Mouse (Mus musculus): ENCODE data around the gene Kdm5c. TPM values are rescaled to one million over a fixed set of nuclear protein-coding genes. Genes with fewer than 3 reads are reported as not detected.

Kdm5c gene
- total and polyA plus RNA-seq, 2 experiments = 22.1 to 65.5 TPM

GRCm38 (mm10) chrX:152307371-152307770, 74.6 kb downstream of the Kdm5c start:
- no peak overlapping the region for H3K4me3 ChIP-seq (ENCODE audit: insufficient read depth, low read depth, low read length)
- H3K9ac ChIP-seq (ENCODE audit: low read depth, low read length) = no peak overlapping the region
- no peak for TF ChIP-seq CTCF (IDR thresholded peaks at IDR 0.05; ENCODE audit: low read depth, low read length)
- TF ChIP-seq POLR2A (IDR thresholded peaks at IDR 0.05; ENCODE audit: extremely low read depth, insufficient read depth, low read length) = no peak
- no peaks in the 10 kb centered on the region for H3K79me2 ChIP-seq (ENCODE audit: control insufficient read depth, insufficient read depth, low read length)
- no peaks in the 10 kb centered on the region for H3K36me3 ChIP-seq (ENCODE audit: control insufficient read depth, insufficient read depth, low read length)
- no peaks in the 10 kb centered on the region for H3K27me3 ChIP-seq (ENCODE audit: control insufficient read depth, insufficient read depth, low read length)
- no peak overlapping the region for H3K27ac ChIP-seq (replicated peaks; ENCODE audit: insufficient read depth, low read depth, low read length)
- H3K4me1 ChIP-seq (ENCODE audit: control insufficient read depth, insufficient read depth, low read length) = no peaks in the 10 kb centered on the region
- DNase-seq (ENCODE audit: extremely low read depth, low read depth, low spot score) = no peak

DNA sequence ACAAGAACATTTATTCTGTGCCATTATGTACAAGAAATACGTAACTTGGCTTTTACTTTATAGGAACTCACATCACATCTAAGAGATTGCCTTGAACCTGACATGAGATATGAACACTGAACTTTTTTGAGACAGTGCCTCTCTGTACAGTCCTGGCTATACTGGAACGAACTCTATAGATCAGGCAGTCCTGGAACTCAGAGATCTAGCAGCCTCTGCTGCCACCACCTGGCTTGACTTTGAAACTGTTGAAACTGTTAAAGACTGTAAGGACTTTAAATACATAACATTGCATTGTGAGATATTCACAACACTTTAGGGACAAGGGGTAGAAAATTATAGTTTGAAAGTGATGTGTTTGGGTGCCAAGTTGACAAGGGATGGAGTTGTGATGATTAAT, 75.1 kb downstream of the Kdm5c start:
- no peak overlapping the region for H3K4me3 ChIP-seq (ENCODE audit: insufficient read depth, low read depth, low read length)
- H3K4me1 ChIP-seq (ENCODE audit: control insufficient read depth, insufficient read depth, low read length) = no peaks in the 10 kb centered on the region
- TF ChIP-seq CTCF (IDR thresholded peaks at IDR 0.05; ENCODE audit: low read depth, low read length) (peak; percentile 7; the same call in 1 of the 2 replicates), POLR2A (IDR thresholded peaks at IDR 0.05; ENCODE audit: extremely low read depth, insufficient read depth, low read length) (no peak)
- no peaks in the 10 kb centered on the region for H3K79me2 ChIP-seq (ENCODE audit: control insufficient read depth, insufficient read depth, low read length)
- H3K36me3 ChIP-seq (ENCODE audit: control insufficient read depth, insufficient read depth, low read length) = no peaks in the 10 kb centered on the region
- DNase-seq (ENCODE audit: extremely low read depth, low read depth, low spot score) = peak; percentile 7
- no peak overlapping the region for H3K9ac ChIP-seq (ENCODE audit: low read depth, low read length)
- no peaks in the 10 kb centered on the region for H3K27me3 ChIP-seq (ENCODE audit: control insufficient read depth, insufficient read depth, low read length)
- 60% methylated on average over 2 of the region's 2 CpGs for WGBS
- no peak overlapping the region for H3K27ac ChIP-seq (replicated peaks; ENCODE audit: insufficient read depth, low read depth, low read length)

- no peak overlapping the region for H3K9ac ChIP-seq (ENCODE audit: low read depth, low read length)
- no peaks in the 10 kb centered on the region for H3K36me3 ChIP-seq (ENCODE audit: control insufficient read depth, insufficient read depth, low read length)
- no peak for DNase-seq (ENCODE audit: extremely low read depth, low read depth, low spot score)
- no peak for TF ChIP-seq POLR2A (IDR thresholded peaks at IDR 0.05; ENCODE audit: extremely low read depth, insufficient read depth, low read length)
- no peak for TF ChIP-seq CTCF (IDR thresholded peaks at IDR 0.05; ENCODE audit: low read depth, low read length)
- no peak overlapping the region for H3K4me3 ChIP-seq (ENCODE audit: insufficient read depth, low read depth, low read length)
- no peaks in the 10 kb centered on the region for H3K79me2 ChIP-seq (ENCODE audit: control insufficient read depth, insufficient read depth, low read length)
- no peaks in the 10 kb centered on the region for H3K4me1 ChIP-seq (ENCODE audit: control insufficient read depth, insufficient read depth, low read length)
- H3K27me3 ChIP-seq (ENCODE audit: control insufficient read depth, insufficient read depth, low read length) = no peaks in the 10 kb centered on the region
- no peak overlapping the region for H3K27ac ChIP-seq (replicated peaks; ENCODE audit: insufficient read depth, low read depth, low read length)
- 90% methylated on average over 4 of the region's 4 CpGs for WGBS
Observed at GRCm38 (mm10) chrX:152320535-152320934, 87.7 kb downstream of the Kdm5c start.

DNA sequence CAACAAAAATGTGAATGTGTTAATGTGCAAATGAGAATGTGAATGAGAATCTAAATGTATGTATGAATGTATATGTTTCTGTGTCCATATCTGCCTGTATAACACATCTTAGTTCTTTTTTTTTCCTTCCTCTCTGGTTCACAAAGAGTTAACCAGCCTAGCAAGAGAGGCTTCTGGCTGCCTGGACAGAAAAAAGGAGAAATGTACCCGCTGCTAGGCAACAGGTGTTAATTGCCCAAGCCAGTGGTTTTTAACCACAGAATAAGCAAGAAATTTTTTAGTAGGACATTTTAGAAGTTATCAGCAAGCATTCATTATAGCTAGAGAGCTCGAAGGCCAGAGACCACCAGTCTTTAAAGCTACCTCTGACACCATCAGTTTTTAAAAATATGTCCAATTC, 90.0 kb downstream of the Kdm5c start:
- no peak overlapping the region for H3K27ac ChIP-seq (replicated peaks; ENCODE audit: insufficient read depth, low read depth, low read length)
- no peak overlapping the region for H3K9ac ChIP-seq (ENCODE audit: low read depth, low read length)
- TF ChIP-seq CTCF (IDR thresholded peaks at IDR 0.05; ENCODE audit: low read depth, low read length) = no peak
- TF ChIP-seq POLR2A (IDR thresholded peaks at IDR 0.05; ENCODE audit: extremely low read depth, insufficient read depth, low read length) = no peak
- no peak for DNase-seq (ENCODE audit: extremely low read depth, low read depth, low spot score)
- H3K79me2 ChIP-seq (ENCODE audit: control insufficient read depth, insufficient read depth, low read length) = no peaks in the 10 kb centered on the region
- WGBS = 61% methylated on average over 2 of the region's 2 CpGs
- H3K4me1 ChIP-seq (ENCODE audit: control insufficient read depth, insufficient read depth, low read length) = no peaks in the 10 kb centered on the region
- H3K36me3 ChIP-seq (ENCODE audit: control insufficient read depth, insufficient read depth, low read length) = no peaks in the 10 kb centered on the region
- H3K27me3 ChIP-seq (ENCODE audit: control insufficient read depth, insufficient read depth, low read length) = no peaks in the 10 kb centered on the region
- no peak overlapping the region for H3K4me3 ChIP-seq (ENCODE audit: insufficient read depth, low read depth, low read length)

DNA sequence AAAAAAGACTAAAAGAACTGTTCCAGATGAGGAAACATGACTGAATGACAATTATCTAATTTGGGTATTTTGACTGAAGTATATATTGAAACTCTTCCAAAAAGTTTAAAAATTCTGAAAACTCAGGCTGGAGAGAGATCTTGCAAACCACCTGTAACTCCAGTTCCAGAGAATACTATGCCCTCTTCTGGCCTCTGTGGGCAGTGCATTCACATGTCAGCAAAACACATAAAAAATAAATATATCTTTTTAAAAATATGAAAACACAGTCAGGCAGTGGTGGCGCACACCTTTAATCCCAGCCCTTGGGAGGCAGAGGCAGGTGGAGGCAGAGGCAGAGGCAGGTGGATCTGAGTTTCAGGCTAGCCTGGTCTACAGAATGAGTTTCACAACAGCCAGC, 90.8 kb downstream of the Kdm5c start:
- Histone ChIP-seq H3K27ac (replicated peaks; ENCODE audit: insufficient read depth, low read depth, low read length) (no peak overlapping the region), H3K27me3 (ENCODE audit: control insufficient read depth, insufficient read depth, low read length) (no peaks in the 10 kb centered on the region), H3K4me1 (ENCODE audit: control insufficient read depth, insufficient read depth, low read length) (no peaks in the 10 kb centered on the region), H3K36me3 (ENCODE audit: control insufficient read depth, insufficient read depth, low read length) (no peaks in the 10 kb centered on the region), H3K4me3 (ENCODE audit: insufficient read depth, low read depth, low read length) (no peak overlapping the region), H3K79me2 (ENCODE audit: control insufficient read depth, insufficient read depth, low read length) (no peaks in the 10 kb centered on the region), H3K9ac (ENCODE audit: low read depth, low read length) (no peak overlapping the region)
- no peak for TF ChIP-seq POLR2A (IDR thresholded peaks at IDR 0.05; ENCODE audit: extremely low read depth, insufficient read depth, low read length)
- TF ChIP-seq CTCF (IDR thresholded peaks at IDR 0.05; ENCODE audit: low read depth, low read length) = no peak
- WGBS = 100% methylated on average over 1 of the region's 1 CpGs
- no peak for DNase-seq (ENCODE audit: extremely low read depth, low read depth, low spot score)

Other genes starting within 250 kb of the Kdm5c start
- 205 and 230 TPM in 2 replicates for gene Hsd17b10, start 231.2 kb upstream of the Kdm5c start, total RNA-seq (2014; rRNA removed)
- gene Hsd17b10, start 231.2 kb upstream of the Kdm5c start, polyA plus RNA-seq (2012; rRNA removed) = 118 and 151 TPM in 2 replicates
- gene Ribc1, start 216.7 kb upstream of the Kdm5c start, total RNA-seq (2014; rRNA removed) = 0.87 and 1.2 TPM in 2 replicates
- 0.43 and 0.68 TPM in 2 replicates for gene Ribc1, start 216.7 kb upstream of the Kdm5c start, polyA plus RNA-seq (2012; rRNA removed)
- gene Smc1a, start 216.6 kb upstream of the Kdm5c start, total RNA-seq (2014; rRNA removed) = 20.7 and 23.7 TPM in 2 replicates
- 6.6 and 10.9 TPM in 2 replicates for gene Smc1a, start 216.6 kb upstream of the Kdm5c start, polyA plus RNA-seq (2012; rRNA removed)
- gene Iqsec2, start 88.8 kb upstream of the Kdm5c start, total RNA-seq (2014; rRNA removed) = 4.1 and 4.8 TPM in 2 replicates
- 9.5 and 11.5 TPM in 2 replicates for gene Iqsec2, start 88.8 kb upstream of the Kdm5c start, polyA plus RNA-seq (2012; rRNA removed)
- 0.74 and 1.2 TPM in 2 replicates for gene Kantr, start 94.5 kb downstream of the Kdm5c start, total RNA-seq (2014; rRNA removed)
- gene Kantr, start 94.5 kb downstream of the Kdm5c start, polyA plus RNA-seq (2012; rRNA removed) = 1.7 and 1.8 TPM in 2 replicates
- 3.0 and 3.5 TPM in 2 replicates for gene Tspyl2, start 109.4 kb downstream of the Kdm5c start, total RNA-seq (2014; rRNA removed)
- 4.6 and 9.3 TPM in 2 replicates for gene Tspyl2, start 109.4 kb downstream of the Kdm5c start, polyA plus RNA-seq (2012; rRNA removed)
- not detected in 2 replicates for gene Gpr173, start 135.7 kb downstream of the Kdm5c start, total RNA-seq (2014; rRNA removed)
- 0.23 and 0.26 TPM in 2 replicates for gene Gpr173, start 135.7 kb downstream of the Kdm5c start, polyA plus RNA-seq (2012; rRNA removed)

Data from liver, adult 2 months (tissue).